Mouse (Mus musculus) myocyte (in vitro differentiated cells): ENCODE measurements around the gene Epb41l5. TPM values are rescaled to one million over a fixed set of nuclear protein-coding genes. Genes with fewer than 3 reads are reported as not detected.

Source experiments
- H3K27me3 ChIP-seq: one replicate; pipeline ENCODE4 v1.6.1; 2011; ENCODE audit not compliant: control insufficient read depth, insufficient read depth, insufficient read length
- H3K36me3 ChIP-seq: one replicate; pipeline ENCODE4 v1.6.1; 2011; ENCODE audit not compliant: control insufficient read depth, insufficient read depth
- H3K4me2 ChIP-seq: one replicate; pipeline ENCODE4 v1.6.1; 2011; ENCODE audit warnings: low read depth, control low read depth
- H3K4me3 ChIP-seq: one replicate; pipeline ENCODE4 v1.5.1; 2011; ENCODE audit warnings: mild to moderate bottlenecking, control low read depth, moderate library complexity
- H3K79me2 ChIP-seq: one replicate; pipeline ENCODE4 v1.6.1; 2011; ENCODE audit not compliant: control insufficient read depth, insufficient read depth
- H3ac ChIP-seq: one replicate; pipeline ENCODE4 v1.6.1; 2011; ENCODE audit not compliant: control insufficient read depth, insufficient read length
- CEBPB ChIP-seq: IDR thresholded peaks from 2 replicates; pipeline ENCODE4 v1.6.1; 2011; ENCODE audit warnings: mild to moderate bottlenecking, moderate library complexity; ENCODE audit not compliant: poor library complexity, insufficient read depth, severe bottlenecking
- E2F4 ChIP-seq: IDR thresholded peaks from one replicate; pipeline ENCODE4 v1.6.1; 2011; ENCODE audit warnings: mild to moderate bottlenecking, control low read depth, moderate library complexity; ENCODE audit not compliant: insufficient read depth
- MAX ChIP-seq: IDR thresholded peaks from one replicate; pipeline ENCODE4 v1.6.1; 2011; ENCODE audit warnings: low read depth, mild to moderate bottlenecking, control low read depth
- MYOD1 ChIP-seq, 3 experiments: IDR thresholded peaks; one replicate each; pipeline ENCODE4 v1.6.1; 2011; ENCODE audit warnings: control low read depth in 2 of 3, low read depth in 2 of 3, mild to moderate bottlenecking in 2 of 3, moderate library complexity in 1 of 3; ENCODE audit not compliant: insufficient read length in 2 of 3, control insufficient read depth in 1 of 3
- MYOG ChIP-seq, 3 experiments: IDR thresholded peaks; one replicate each; pipeline ENCODE4 v1.6.1; 2011; ENCODE audit warnings: control low read depth in 2 of 3, low read depth in 2 of 3, mild to moderate bottlenecking in 2 of 3; ENCODE audit not compliant: insufficient read length in 2 of 3, control insufficient read depth in 1 of 3, insufficient read depth in 1 of 3
- POLR2A ChIP-seq: IDR thresholded peaks from one replicate; pipeline ENCODE4 v1.6.1; 2011; ENCODE audit warnings: low read depth, mild to moderate bottlenecking, control low read depth, moderate library complexity; ENCODE audit not compliant: insufficient read length
- POLR2AphosphoS2 ChIP-seq: IDR thresholded peaks from one replicate; pipeline ENCODE4 v1.6.1; 2011; ENCODE audit warnings: low read depth, control low read depth; ENCODE audit not compliant: insufficient read length
- REST ChIP-seq: IDR thresholded peaks from one replicate; pipeline ENCODE4 v1.6.1; 2011; ENCODE audit warnings: mild to moderate bottlenecking, control low read depth, moderate library complexity; ENCODE audit not compliant: insufficient read depth, insufficient read length
- SRF ChIP-seq: IDR thresholded peaks from one replicate; pipeline ENCODE4 v1.6.1; 2011; ENCODE audit warnings: low read depth; ENCODE audit not compliant: control insufficient read depth, insufficient read length
- TCF12 ChIP-seq: IDR thresholded peaks from one replicate; pipeline ENCODE4 v1.6.1; 2011; ENCODE audit warnings: mild to moderate bottlenecking, control low read depth; ENCODE audit not compliant: poor library complexity, insufficient read depth, severe bottlenecking
- TCF3 ChIP-seq: IDR thresholded peaks from one replicate; pipeline ENCODE4 v1.6.1; 2011; ENCODE audit warnings: low read depth, control low read depth; ENCODE audit not compliant: insufficient read length
- USF1 ChIP-seq: IDR thresholded peaks from one replicate; pipeline ENCODE4 v1.6.1; 2011; ENCODE audit warnings: low read depth, mild to moderate bottlenecking, control low read depth, moderate library complexity
- polyA plus RNA-seq: library from polyadenylated mRNA; unstranded; fragments of >200 nt; fragmentation: generic; extraction: Trizol; gene quantifications from one replicate; pipeline ENCODE4 v1.2.1, GENCODE M21; 2012; ENCODE audit warnings: missing spikeins

The Epb41l5 gene
- polyA plus RNA-seq, 1 experiment, result 2.1 TPM

DNA sequence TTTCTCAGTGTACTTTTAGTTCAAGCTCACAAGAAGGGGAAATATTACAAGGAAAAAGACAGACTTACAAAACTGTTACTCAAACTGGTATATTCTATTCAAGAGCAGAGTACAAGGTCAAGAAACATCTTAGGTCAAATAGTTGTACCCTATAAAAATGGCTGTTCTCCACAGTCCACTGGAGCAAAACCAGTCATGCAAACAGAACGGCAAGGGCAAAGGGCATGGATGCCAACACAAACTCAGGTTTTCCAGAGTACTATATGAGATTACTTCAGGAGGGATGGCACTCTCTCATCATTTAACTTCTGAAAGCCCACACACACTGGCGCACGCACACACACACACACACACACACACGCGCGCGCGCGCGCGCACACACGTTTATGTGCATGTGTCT lies 46.4 kb downstream of the Epb41l5 start:
- Histone ChIP-seq H3K27me3 (no peaks in the 10 kb centered on the region), H3K36me3 (no peaks in the 10 kb centered on the region), H3K4me3 (no peak overlapping the region), H3K4me2 (no peak overlapping the region), H3ac (no peak overlapping the region), H3K79me2 (no peaks in the 10 kb centered on the region)
- TF ChIP-seq E2F4 (no peak), CEBPB (no peak), USF1 (no peak), MYOD1 (IDR thresholded peaks at IDR 0.05; ENCODE audit: control insufficient read depth in 1 of 3, insufficient read length in 2 of 3, low read depth in 2 of 3) (no peak), SRF (no peak), REST (no peak), MYOG (IDR thresholded peaks at IDR 0.05; ENCODE audit: control insufficient read depth in 1 of 3, insufficient read depth in 1 of 3, insufficient read length in 2 of 3, low read depth in 2 of 3) (no peak), POLR2A (no peak), TCF12 (no peak), POLR2AphosphoS2 (no peak), TCF3 (no peak), MAX (no peak)

DNA sequence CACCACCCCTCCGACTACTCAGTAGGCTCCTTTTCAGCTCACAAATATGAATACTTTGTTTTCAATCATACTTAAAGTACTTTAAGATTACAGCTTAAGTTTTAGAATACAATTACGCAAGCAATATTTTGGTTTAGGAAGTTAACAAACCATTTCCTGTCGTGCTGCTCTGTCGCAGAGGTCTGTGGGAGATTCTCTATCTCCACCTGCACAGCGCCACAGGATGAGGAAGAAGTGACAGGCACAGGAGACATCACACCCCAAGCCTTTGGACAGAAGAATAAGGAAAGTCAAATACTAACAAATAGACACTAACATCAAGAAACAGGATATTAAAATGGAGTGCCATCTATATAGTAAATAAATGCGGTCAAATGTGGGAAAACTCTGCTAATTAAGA lies 49.9 kb downstream of the Epb41l5 start:
- Histone ChIP-seq H3K27me3 (no peaks in the 10 kb centered on the region), H3K4me3 (no peak overlapping the region), H3K79me2 (no peaks in the 10 kb centered on the region), H3ac (no peak overlapping the region), H3K36me3 (no peaks in the 10 kb centered on the region), H3K4me2 (no peak overlapping the region)
- TF ChIP-seq MAX, result no peak
- TF ChIP-seq MYOD1 (IDR thresholded peaks at IDR 0.05; ENCODE audit: control insufficient read depth in 1 of 3, insufficient read length in 2 of 3, low read depth in 2 of 3), result no peak
- TF ChIP-seq REST, result no peak
- no peak for TF ChIP-seq SRF
- no peak for TF ChIP-seq CEBPB
- no peak for TF ChIP-seq E2F4
- TF ChIP-seq TCF12, result no peak
- TF ChIP-seq POLR2A, result no peak
- no peak for TF ChIP-seq USF1
- no peak for TF ChIP-seq MYOG (IDR thresholded peaks at IDR 0.05; ENCODE audit: control insufficient read depth in 1 of 3, insufficient read depth in 1 of 3, insufficient read length in 2 of 3, low read depth in 2 of 3)
- no peak for TF ChIP-seq TCF3
- no peak for TF ChIP-seq POLR2AphosphoS2

- Histone ChIP-seq H3ac (no peak overlapping the region), H3K36me3 (no peaks in the 10 kb centered on the region), H3K4me2 (no peak overlapping the region), H3K27me3 (no peaks in the 10 kb centered on the region), H3K4me3 (no peak overlapping the region), H3K79me2 (no peaks in the 10 kb centered on the region)
- no peak for TF ChIP-seq MYOG (IDR thresholded peaks at IDR 0.05; ENCODE audit: control insufficient read depth in 1 of 3, insufficient read depth in 1 of 3, insufficient read length in 2 of 3, low read depth in 2 of 3)
- TF ChIP-seq MAX, result no peak
- no peak for TF ChIP-seq POLR2AphosphoS2
- no peak for TF ChIP-seq USF1
- no peak for TF ChIP-seq POLR2A
- TF ChIP-seq TCF12, result no peak
- TF ChIP-seq REST, result no peak
- no peak for TF ChIP-seq MYOD1 (IDR thresholded peaks at IDR 0.05; ENCODE audit: control insufficient read depth in 1 of 3, insufficient read length in 2 of 3, low read depth in 2 of 3)
- no peak for TF ChIP-seq SRF
- TF ChIP-seq CEBPB, result no peak
- no peak for TF ChIP-seq TCF3
- no peak for TF ChIP-seq E2F4
Measured at GRCm38 (mm10) chr1:119596954-119597480, 51.8 kb downstream of the Epb41l5 start.

GRCm38 (mm10) chr1:119590041-119590440 lies 58.8 kb downstream of the Epb41l5 start:
- Histone ChIP-seq H3K27me3 (no peaks in the 10 kb centered on the region), H3K79me2 (no peaks in the 10 kb centered on the region), H3K4me2 (no peak overlapping the region), H3K4me3 (no peak overlapping the region), H3ac (no peak overlapping the region), H3K36me3 (no peaks in the 10 kb centered on the region)
- no peak for TF ChIP-seq TCF3
- TF ChIP-seq E2F4, result no peak
- no peak for TF ChIP-seq POLR2AphosphoS2
- TF ChIP-seq MYOG (IDR thresholded peaks at IDR 0.05; ENCODE audit: control insufficient read depth in 1 of 3, insufficient read depth in 1 of 3, insufficient read length in 2 of 3, low read depth in 2 of 3), result no peak
- TF ChIP-seq CEBPB, result no peak
- TF ChIP-seq USF1, result no peak
- no peak for TF ChIP-seq SRF
- no peak for TF ChIP-seq REST
- TF ChIP-seq TCF12, result no peak
- TF ChIP-seq MAX, result no peak
- no peak for TF ChIP-seq MYOD1 (IDR thresholded peaks at IDR 0.05; ENCODE audit: control insufficient read depth in 1 of 3, insufficient read length in 2 of 3, low read depth in 2 of 3)
- TF ChIP-seq POLR2A, result no peak

DNA sequence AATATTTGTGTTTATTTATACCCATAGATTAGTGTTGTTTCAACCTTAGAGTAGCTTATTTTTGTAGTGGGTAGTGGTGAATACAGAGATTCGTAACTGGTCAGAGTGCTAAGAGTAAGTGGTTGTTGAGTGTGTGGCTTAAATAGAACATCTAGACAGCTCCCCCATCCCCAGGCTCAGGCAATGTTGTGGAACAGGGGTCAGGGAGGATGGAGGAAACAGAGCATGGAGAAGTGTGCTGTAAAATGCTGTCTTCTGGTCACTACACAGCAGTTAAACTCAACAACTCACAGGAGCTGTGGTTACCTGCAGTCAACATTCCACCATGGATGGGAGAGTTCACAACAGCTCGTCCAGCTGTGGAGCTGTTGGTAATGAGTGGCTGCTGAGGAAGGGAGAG lies 63.8 kb downstream of the Epb41l5 start:
- Histone ChIP-seq H3K4me3 (no peak overlapping the region), H3K27me3 (no peaks in the 10 kb centered on the region), H3K36me3 (no peaks in the 10 kb centered on the region), H3ac (no peak overlapping the region), H3K79me2 (no peaks in the 10 kb centered on the region), H3K4me2 (no peak overlapping the region)
- TF ChIP-seq MYOG (IDR thresholded peaks at IDR 0.05; ENCODE audit: control insufficient read depth in 1 of 3, insufficient read depth in 1 of 3, insufficient read length in 2 of 3, low read depth in 2 of 3) (no peak), TCF12 (no peak), CEBPB (no peak), POLR2AphosphoS2 (no peak), REST (no peak), MYOD1 (IDR thresholded peaks at IDR 0.05; ENCODE audit: control insufficient read depth in 1 of 3, insufficient read length in 2 of 3, low read depth in 2 of 3) (no peak), MAX (no peak), USF1 (no peak), POLR2A (no peak), SRF (no peak), TCF3 (no peak), E2F4 (no peak)
